Mouse (Mus musculus) stomach, embryonic 15.5 days (tissue): ENCODE measurements at regions not wholly inside any gene's neighbourhood (a gene's known extent, or its start where the extent isn't known, plus 50 kb on each side); places are given as distances from the start of the nearest gene placed in this dataset. TPM values are rescaled to one million over a fixed set of nuclear protein-coding genes. Genes with fewer than 3 reads are reported as not detected.

Experiments
- microRNA-seq: library from miRNA; unstranded; fragments of <30 nt; microRNA quantifications from one replicate; pipeline ENCODE4, GENCODE M21; 2016

Small RNA genes lying in the stretch of these regions (microRNA-seq; reads per million reads assigned to microRNA genes)
- not detected for gene Gm23061
